Mouse (Mus musculus) bone marrow macrophage, adult 2 months (primary cell): ENCODE results near the gene Tbc1d25. TPM values are rescaled to one million over a fixed set of nuclear protein-coding genes. Genes with fewer than 3 reads are reported as not detected.
A peak's percentile ranks its signal among the peaks of the same experiment; 100 is the strongest.

Experiments
- H3K27ac ChIP-seq: 2 replicates; pipeline ENCODE4 v1.5.1; 2012; ENCODE audit warnings: low read depth, low read length; ENCODE audit not compliant: insufficient read depth
- H3K4me1 ChIP-seq: 2 replicates; pipeline ENCODE4 v1.6.1; 2012; ENCODE audit warnings: low read length; ENCODE audit not compliant: control insufficient read depth, insufficient read depth
- H3K4me3 ChIP-seq: 2 replicates; pipeline ENCODE4 v1.5.1; 2012; ENCODE audit warnings: mild to moderate bottlenecking, low read length, moderate library complexity; ENCODE audit not compliant: insufficient read depth
- CTCF ChIP-seq: IDR thresholded peaks from 2 replicates; pipeline ENCODE4 v1.5.1; 2012; ENCODE audit warnings: low read depth, mild to moderate bottlenecking, low read length, moderate library complexity
- POLR2A ChIP-seq: IDR thresholded peaks from 2 replicates; pipeline ENCODE4 v1.6.1; 2012; ENCODE audit warnings: mild to moderate bottlenecking, low read depth, low read length, borderline replicate concordance
- polyA plus RNA-seq: library from polyadenylated mRNA; stranded (reverse); fragments of >200 nt; gene quantifications from 2 replicates; pipeline ENCODE4 v1.2.4, GENCODE M21; 2012; ENCODE audit not compliant: missing spikeins, insufficient read depth, insufficient read length

Gene Tbc1d25
- polyA plus RNA-seq, 1 experiment: 5.9 TPM

DNA sequence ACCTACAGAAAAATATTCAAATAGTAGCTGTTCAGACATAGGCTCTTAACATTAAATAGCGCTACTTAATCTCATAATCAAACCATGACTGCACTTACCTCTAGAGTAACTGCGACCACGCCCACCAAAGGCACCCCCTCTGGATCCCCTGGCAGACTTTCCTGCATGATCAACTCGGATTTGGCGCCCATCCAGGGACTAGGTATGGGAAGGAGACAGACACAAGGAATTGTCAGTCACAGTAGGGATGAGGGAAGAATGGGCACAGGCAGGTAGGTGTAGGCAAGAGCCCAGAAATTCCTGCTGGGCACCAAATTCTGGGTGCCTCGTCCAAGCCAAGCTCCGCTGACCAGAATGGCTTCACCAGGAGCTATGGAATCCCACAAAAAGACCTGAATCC is 32.2 kb downstream of the Tbc1d25 start:
- Histone ChIP-seq H3K4me3 (peak overlapping the region; percentile 92), H3K4me1 (no peaks in the 10 kb centered on the region; the same call in 1 of the 2 replicates), H3K27ac (no peak overlapping the region)
- TF ChIP-seq POLR2A (no peak), CTCF (no peak)

DNA sequence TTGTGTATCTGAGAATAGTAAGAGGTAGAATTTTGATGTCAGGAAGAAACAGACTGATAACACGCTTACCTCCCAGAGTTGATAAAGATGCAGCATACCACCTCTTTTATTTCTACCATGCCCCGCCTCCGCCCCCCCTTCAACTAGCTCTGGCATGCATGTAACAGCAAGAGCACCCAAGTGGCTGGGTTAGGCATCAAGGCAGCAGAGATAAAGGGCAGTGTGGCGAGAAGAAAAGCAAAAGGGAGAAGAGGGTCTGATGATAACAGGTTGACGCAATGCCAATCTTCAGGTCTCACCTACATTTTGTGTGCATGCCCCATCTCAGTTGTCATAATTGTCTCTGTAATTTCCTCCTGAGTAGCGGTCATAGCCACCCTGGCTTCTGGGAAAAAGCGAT is 33.0 kb downstream of the Tbc1d25 start:
- no peak for TF ChIP-seq POLR2A
- TF ChIP-seq CTCF: no peak
- Histone ChIP-seq H3K27ac (no peak overlapping the region), H3K4me3 (no peak overlapping the region), H3K4me1 (no peaks in the 10 kb centered on the region; the same call in 1 of the 2 replicates)

DNA sequence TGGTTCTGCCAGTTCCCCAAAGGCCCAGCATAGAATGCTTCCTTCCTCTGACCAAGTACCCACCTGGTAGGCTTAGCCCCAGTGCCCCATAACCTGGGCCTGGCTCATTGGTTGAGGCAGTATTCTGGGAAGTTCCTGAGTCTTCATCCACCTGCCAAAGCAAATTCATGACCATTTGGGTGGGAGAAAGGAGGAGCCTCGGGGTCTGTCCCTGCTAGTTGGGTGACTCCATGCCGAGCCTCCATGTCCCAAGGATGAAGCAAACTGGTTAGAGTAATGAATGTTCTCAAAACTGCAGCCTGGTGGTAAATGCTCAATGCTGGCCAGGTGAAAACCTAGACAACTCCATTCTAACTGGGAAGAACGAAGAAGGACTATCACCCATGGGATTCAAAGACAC is 34.9 kb downstream of the Tbc1d25 start:
- TF ChIP-seq CTCF (no peak), POLR2A (no peak)
- Histone ChIP-seq H3K27ac (no peak overlapping the region), H3K4me3 (no peak overlapping the region), H3K4me1 (peaks cover 4% of the 10 kb centered on the region)

DNA sequence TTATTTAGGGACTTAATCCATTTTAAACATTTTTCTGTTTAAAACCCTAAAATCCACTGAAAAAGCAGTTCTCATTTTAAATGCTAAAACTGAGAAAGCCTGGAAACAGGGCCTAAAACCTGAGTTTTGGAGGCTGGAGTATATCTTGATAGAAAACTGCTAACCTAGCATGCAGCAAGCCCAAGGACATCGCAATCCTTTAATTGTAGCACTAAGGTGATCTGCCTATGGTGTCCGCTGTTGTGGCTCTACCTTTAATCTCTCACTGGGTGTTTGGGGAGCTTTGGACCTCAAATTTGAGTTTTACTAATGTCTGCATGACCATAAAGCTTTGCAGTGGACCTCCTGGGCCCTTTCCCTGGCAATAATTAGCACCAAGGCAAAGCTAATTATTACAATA is 35.5 kb downstream of the Tbc1d25 start:
- no peak overlapping the region for H3K4me3 ChIP-seq
- TF ChIP-seq POLR2A (no peak), CTCF (no peak)
- H3K4me1 ChIP-seq: peaks cover 7% of the 10 kb centered on the region
- H3K27ac ChIP-seq: no peak overlapping the region

DNA sequence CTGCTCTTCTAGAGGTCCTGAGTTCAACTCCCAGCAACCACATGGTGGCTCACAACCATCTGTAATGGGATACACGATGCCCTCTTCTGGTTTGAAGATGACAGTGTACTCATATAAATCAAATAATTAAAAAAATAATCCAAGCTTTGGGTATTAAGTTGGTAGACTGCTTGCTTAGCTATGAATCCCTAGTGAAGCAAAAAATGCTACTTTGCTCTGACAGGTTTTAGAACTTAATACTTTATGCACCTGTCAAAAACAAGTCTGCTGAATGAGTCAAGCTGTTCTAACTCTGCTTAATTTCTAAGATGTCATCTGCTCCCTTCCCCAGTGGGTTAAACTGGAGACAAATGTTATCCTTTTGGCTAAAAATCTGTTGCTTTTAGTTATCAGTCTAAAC is 36.5 kb downstream of the Tbc1d25 start:
- H3K4me3 ChIP-seq: no peak overlapping the region
- H3K4me1 ChIP-seq: peaks cover 7% of the 10 kb centered on the region
- no peak overlapping the region for H3K27ac ChIP-seq
- TF ChIP-seq CTCF (no peak), POLR2A (no peak)

DNA sequence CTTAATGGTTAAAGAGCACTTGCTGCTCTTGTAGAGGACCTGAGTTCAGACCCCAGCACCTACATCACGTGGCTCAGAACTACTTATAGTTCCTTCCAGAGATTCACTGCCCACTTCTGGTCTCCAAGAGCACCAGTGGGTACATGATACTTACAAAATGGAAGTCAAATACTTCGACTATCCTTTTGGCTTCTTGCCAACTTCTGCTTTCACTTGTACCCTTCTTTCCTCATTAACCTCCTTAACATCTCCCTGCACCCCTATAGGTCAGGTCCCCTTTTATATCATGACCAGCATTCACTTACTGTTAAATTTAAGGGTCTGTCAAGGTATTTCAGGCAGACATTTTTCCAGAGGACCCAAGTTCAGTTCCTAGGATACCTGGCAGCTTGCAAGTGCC is 40.1 kb downstream of the Tbc1d25 start:
- H3K4me1 ChIP-seq: peaks cover 7% of the 10 kb centered on the region
- TF ChIP-seq POLR2A (no peak), CTCF (no peak)

DNA sequence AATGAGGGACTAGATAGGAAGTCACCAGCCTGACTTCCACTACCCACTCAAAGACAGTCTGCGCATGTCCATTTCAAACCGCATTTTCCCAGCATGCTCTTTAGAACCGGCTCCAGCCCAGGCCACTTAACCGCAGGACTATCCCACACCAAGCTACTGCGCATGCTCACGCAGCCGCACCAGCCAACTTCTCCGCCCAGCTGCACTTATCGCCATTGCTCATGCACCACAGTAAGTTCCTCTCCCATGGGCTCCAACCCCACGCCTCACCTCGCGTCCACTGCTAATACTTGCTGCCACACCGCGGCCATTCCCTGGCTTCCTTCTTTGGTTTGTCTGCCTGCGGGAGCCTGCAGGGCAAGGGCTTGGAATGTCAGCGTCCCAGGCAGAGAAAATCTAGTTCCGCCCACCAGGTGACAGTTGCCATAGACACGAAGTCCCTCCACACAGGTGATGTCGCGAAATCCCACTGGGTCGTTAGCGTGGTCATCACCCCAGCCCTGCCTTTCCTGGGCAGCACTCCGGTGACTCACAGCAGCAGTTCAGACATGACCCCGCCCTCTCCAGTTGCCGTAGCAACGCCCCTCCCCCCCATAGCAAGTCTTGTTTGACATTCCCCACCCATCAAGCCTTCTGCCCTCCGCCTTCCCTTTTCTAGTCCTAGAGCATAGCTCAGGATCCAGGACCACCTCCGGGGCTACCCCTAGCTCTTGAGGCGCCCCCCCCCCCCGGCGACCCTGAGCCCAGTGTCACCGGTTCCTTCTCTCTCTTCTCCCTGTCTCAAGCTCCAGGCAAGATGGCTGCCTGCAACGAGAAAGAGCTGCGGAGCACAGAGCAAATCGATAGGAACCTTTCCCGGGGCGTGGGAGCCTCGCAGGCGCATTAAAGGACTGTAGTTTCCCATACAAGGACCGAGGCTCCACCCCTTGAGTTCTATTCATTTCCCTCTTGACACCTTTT is 43.7 kb downstream of the Tbc1d25 start, which contains the start of gene Wdr13:
Wdr13 (minus strand) TSS at position 876 of the 960 bp plus-strand sequence.
- Histone ChIP-seq H3K4me1 (peaks cover 7% of the 10 kb centered on the region), H3K27ac (peak within 1 kb of the TSS; percentile 100), H3K4me3 (peak within 1 kb of the TSS; percentile 95)
- TF ChIP-seq POLR2A: no peak
- no peak for TF ChIP-seq CTCF

More for the DNA sequence above, 40.1 kb downstream of the Tbc1d25 start:
- 0 out of 2 replicates have a peak overlapping the region, but pooled peaks have one; percentile 2 for H3K27ac ChIP-seq
- no peak overlapping the region for H3K4me3 ChIP-seq

DNA sequence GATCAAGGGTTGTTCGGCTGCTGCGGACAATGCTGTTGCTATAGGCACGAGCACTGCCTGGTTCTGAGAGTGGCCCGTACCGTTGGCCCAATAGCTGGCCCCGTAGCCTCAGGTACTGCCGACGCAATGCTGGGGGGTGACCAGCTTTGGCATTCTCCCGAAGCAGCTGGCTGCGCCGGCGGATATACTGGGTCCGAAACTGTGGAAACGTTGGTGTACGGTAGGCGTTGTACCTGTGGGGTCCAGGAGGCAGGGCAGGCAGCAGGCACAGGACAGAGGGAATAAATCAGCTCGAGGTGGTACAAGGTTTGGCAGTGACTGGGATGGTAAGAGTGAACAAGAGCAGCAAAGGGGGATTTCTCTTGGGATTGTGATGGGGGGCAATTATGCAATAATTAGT is 44.6 kb downstream of the Tbc1d25 start:
- peak overlapping the region; percentile 44 for H3K27ac ChIP-seq
- no peak for TF ChIP-seq POLR2A
- TF ChIP-seq CTCF: no peak
- H3K4me3 ChIP-seq: peak overlapping the region; percentile 53
- peaks cover 4% of the 10 kb centered on the region for H3K4me1 ChIP-seq

DNA sequence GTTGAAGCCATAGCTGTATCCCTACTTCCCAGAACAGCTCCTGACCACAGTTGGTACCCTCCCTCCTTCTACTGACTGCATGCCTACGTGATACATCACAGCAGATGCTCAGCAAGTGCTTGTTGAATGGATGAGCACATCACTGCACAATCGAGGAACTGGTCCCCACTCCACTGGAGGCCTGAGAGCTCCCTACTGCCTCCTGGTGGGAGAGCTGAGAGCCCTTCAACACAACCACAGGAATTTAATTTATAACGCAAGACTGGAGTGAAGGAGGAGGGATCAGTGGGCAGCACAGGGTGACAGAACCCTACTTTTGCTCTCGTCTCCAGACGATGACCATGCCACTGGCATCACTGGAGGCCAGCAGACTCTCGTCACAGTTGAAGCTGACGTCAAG is 50.7 kb downstream of the Tbc1d25 start:
- Histone ChIP-seq H3K27ac (no peak overlapping the region), H3K4me1 (no peaks in the 10 kb centered on the region), H3K4me3 (no peak overlapping the region)
- TF ChIP-seq CTCF (0 out of 2 replicates have a peak, but pooled peaks have one; percentile 6), POLR2A (no peak)
